ENCODE assay signal across 32 mouse cellular contexts in the genomic region with DNA sequence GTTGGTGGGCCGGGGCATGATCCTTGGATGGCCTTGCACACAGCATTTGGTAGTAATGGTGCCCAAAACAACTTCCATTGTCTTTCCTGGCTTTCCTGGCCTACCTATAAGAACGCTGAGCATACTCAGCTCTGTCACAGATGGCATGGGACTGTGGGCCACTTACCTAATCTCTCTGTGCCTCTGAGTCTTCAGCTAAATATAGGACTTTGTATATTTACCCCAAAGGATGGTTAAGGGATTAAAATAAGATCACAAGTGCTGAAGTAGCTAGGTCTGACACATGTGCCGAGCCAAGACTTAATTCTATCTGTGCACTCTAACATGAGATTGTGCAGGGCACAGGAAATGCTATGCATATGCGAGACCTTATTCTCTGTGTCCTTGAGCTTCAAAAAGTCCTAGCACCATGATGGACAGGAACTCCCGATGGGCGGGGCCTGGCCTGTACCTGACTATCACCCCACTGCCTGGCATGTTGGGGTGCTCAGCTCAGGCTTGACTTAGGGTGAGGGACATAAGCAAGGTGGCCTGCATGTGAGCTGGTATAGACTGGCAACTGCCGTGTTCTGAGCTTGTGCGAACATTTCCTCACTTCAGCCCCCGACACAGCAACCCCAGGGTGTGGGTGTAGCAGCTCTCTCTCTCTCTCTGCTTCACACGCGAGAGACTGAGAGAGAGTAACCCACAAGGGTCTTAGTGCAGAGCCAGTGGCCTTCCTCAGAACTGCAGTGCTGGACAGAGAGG. TPM values are rescaled to one million over a fixed set of nuclear protein-coding genes. Genes with fewer than 3 reads are reported as not detected.
DNase-seq lines count a peak whose midpoint lies in the region; ATAC-seq lines count a peak whose summit lies in the region.
"Had no signal": no experiment of that assay in that cellular context is flagged by ENCODE, and none has a peak within 500 bp of the region (broad histone marks: within the 10 kb centered on the region; RNA-seq: fewer than 3 reads in every experiment).

No protein-coding gene starts in this region.

- no peaks in the 10 kb centered on the region for H3K36me3 ChIP-seq in heart, embryonic 10.5 days
- H3K36me3 ChIP-seq in heart, embryonic 11.5 days (ENCODE audit: control insufficient read depth, insufficient read depth, low read length): no peaks in the 10 kb centered on the region
- peaks cover 6% of the 10 kb centered on the region; the same call in 1 of the 2 replicates for H3K36me3 ChIP-seq in heart, embryonic 16.5 days (ENCODE audit: control insufficient read depth, insufficient read depth)
- H3K36me3 ChIP-seq: hindbrain, embryonic 15.5 days; limb, embryonic 10.5 days; liver, embryonic 13.5 days; midbrain, embryonic 12.5 days; neural tube, embryonic 12.5 days had no signal

- intact Hi-C loops in heart, postnatal 25 days (cut with DNase I): no loop called here

- H3K27ac ChIP-seq in heart, embryonic 10.5 days: peak overlapping the region; percentile 16; the same call in 1 of the 2 replicates
- no peak overlapping the region; the same call in 1 of the 2 replicates for H3K27ac ChIP-seq in heart, embryonic 11.5 days (ENCODE audit: low read depth, low read length)
- peak overlapping the region; percentile 93 for H3K27ac ChIP-seq in heart, embryonic 16.5 days (ENCODE audit: low read length)
- H3K27ac ChIP-seq: forebrain, embryonic 13.5 days; hindbrain, embryonic 15.5 days; limb, embryonic 10.5 days; limb, embryonic 15.5 days; liver, embryonic 13.5 days; midbrain, embryonic 12.5 days; neural tube, embryonic 12.5 days had no signal

- peaks cover 11% of the 10 kb centered on the region for H3K27me3 ChIP-seq in heart, embryonic 10.5 days (ENCODE audit: insufficient read depth, poor library complexity, severe bottlenecking)
- H3K27me3 ChIP-seq in heart, embryonic 11.5 days (ENCODE audit: control insufficient read depth, insufficient read depth, low read length): peaks cover 3% of the 10 kb centered on the region; the same call in 1 of the 2 replicates
- H3K27me3 ChIP-seq in heart, embryonic 16.5 days (ENCODE audit: control insufficient read depth, insufficient read depth, low read length): no peaks in the 10 kb centered on the region; the same call in 1 of the 2 replicates
- H3K27me3 ChIP-seq: hindbrain, embryonic 15.5 days; limb, embryonic 15.5 days; liver, embryonic 13.5 days; neural tube, embryonic 12.5 days; Patski had no signal

- no peak overlapping the region for H3K4me2 ChIP-seq in heart, embryonic 11.5 days
- no peak overlapping the region for H3K4me2 ChIP-seq in heart, embryonic 16.5 days (ENCODE audit: low read depth, low read length)
- H3K4me2 ChIP-seq: forebrain, embryonic 13.5 days; hindbrain, embryonic 15.5 days; limb, embryonic 15.5 days; liver, embryonic 13.5 days; midbrain, embryonic 12.5 days; neural tube, embryonic 12.5 days had no signal

- no peak for ATAC-seq in heart, embryonic 11.5 days (replicated peaks; ENCODE audit: insufficient number of reproducible peaks, low FRiP score, low TSS enrichment)
- peak; percentile 64 for ATAC-seq in heart, embryonic 16.5 days (replicated peaks; ENCODE audit: extremely low read depth, insufficient read depth, low FRiP score)
- ATAC-seq: forebrain, embryonic 13.5 days; lung, postnatal 0 days; Patski had no signal

- no peak overlapping the region for H3K9ac ChIP-seq in heart, embryonic 11.5 days (ENCODE audit: low read depth, low read length)
- peak overlapping the region; percentile 38; the same call in 1 of the 2 replicates for H3K9ac ChIP-seq in heart, embryonic 16.5 days (ENCODE audit: low read length)
- H3K9ac ChIP-seq: forebrain, embryonic 13.5 days; hindbrain, embryonic 15.5 days; limb, embryonic 15.5 days; liver, embryonic 13.5 days; midbrain, embryonic 12.5 days; neural tube, embryonic 12.5 days had no signal

- no peaks in the 10 kb centered on the region for H3K9me3 ChIP-seq in heart, embryonic 10.5 days
- H3K9me3 ChIP-seq in heart, embryonic 11.5 days (replicated peaks; ENCODE audit: control insufficient read depth, low read length): no peaks in the 10 kb centered on the region
- peaks cover 7% of the 10 kb centered on the region for H3K9me3 ChIP-seq in heart, embryonic 16.5 days (replicated peaks; ENCODE audit: control insufficient read depth, low read length)
- H3K9me3 ChIP-seq: hindbrain, embryonic 15.5 days; limb, embryonic 10.5 days; limb, embryonic 15.5 days; liver, embryonic 13.5 days; midbrain, embryonic 12.5 days had no signal

- no peak for DNase-seq in heart, embryonic 10.5 days (ENCODE audit: low spot score)
- DNase-seq in heart, postnatal 25 days (ENCODE audit: low spot score): no peak
- DNase-seq in left cerebral cortex, adult 18-20 months (ENCODE audit: low spot score in 2 of 2): peak; percentile 38 to 48
- no peak for DNase-seq in left cerebral cortex, adult 11 months (ENCODE audit: low spot score)
- no peak for DNase-seq in kidney, adult 9 months
- DNase-seq: adrenal gland, postnatal 10 days; cerebellum, adult 11 months; cerebellum, adult 9-10 months; cerebellum, postnatal 36 days; kidney, adult 18-20 months; kidney, postnatal 36 days; layer of hippocampus, postnatal 36 days; liver, embryonic 13.5 days; lung, adult 18-20 months; lung, postnatal 4 days; thymus, adult 2 months; thymus, postnatal 36 days had no signal

- peaks cover 17% of the 10 kb centered on the region; the same call in 1 of the 2 replicates for H3K4me1 ChIP-seq in heart, embryonic 10.5 days
- H3K4me1 ChIP-seq in heart, embryonic 11.5 days (ENCODE audit: control insufficient read depth, insufficient read depth, low read length): peaks cover 12% of the 10 kb centered on the region; the same call in 1 of the 2 replicates
- peaks cover 32% of the 10 kb centered on the region for H3K4me1 ChIP-seq in heart, embryonic 16.5 days (ENCODE audit: control insufficient read depth, insufficient read depth, low read length)
- H3K4me1 ChIP-seq: liver, embryonic 13.5 days; megakaryocyte, embryonic 14.5 days had no signal

- no peak overlapping the region for H3K4me3 ChIP-seq in heart, embryonic 10.5 days
- H3K4me3 ChIP-seq in heart, embryonic 11.5 days (ENCODE audit: low read depth, low read length): no peak overlapping the region
- no peak overlapping the region for H3K4me3 ChIP-seq in heart, embryonic 16.5 days (ENCODE audit: low read length)
- H3K4me3 ChIP-seq: forebrain, embryonic 13.5 days; hindbrain, embryonic 15.5 days; limb, embryonic 10.5 days; limb, embryonic 15.5 days; liver, embryonic 13.5 days; megakaryocyte, embryonic 14.5 days; midbrain, embryonic 12.5 days; myocyte; neural tube, embryonic 12.5 days had no signal

- 67% methylated on average over 11 of the region's 11 CpGs for WGBS in heart, embryonic 10.5 days
- 67% methylated on average over 11 of the region's 11 CpGs for WGBS in heart, embryonic 11.5 days (ENCODE audit: insufficient replicate concordance)
- WGBS in heart, embryonic 16.5 days: 53% methylated on average over 11 of the region's 11 CpGs

RNA-seq across cellular contexts. Expression of gene Htr6, which starts 41.9 kb away (rescaled TPM):
- not detected in 2 replicates for polyA plus RNA-seq in heart, embryonic 10.5 days (2016; fragmentation: Nextera tagmentation; extraction: Ambion mirVana)
- polyA plus RNA-seq in heart, embryonic 11.5 days (2014; fragmentation: Nextera tagmentation; extraction: Ambion mirVana): not detected in 2 replicates
- not detected in 2 replicates for polyA plus RNA-seq in heart, embryonic 16.5 days (2015; fragmentation: Nextera tagmentation; extraction: Ambion mirVana)
- not detected for total RNA-seq in heart, postnatal 25 days (2021)
- total RNA-seq in left cerebral cortex, adult 18-20 months (2021): 1 to 10 TPM; 5.7 to 7.6 TPM
- total RNA-seq: gastrocnemius, adult 8-10 months; gastrocnemius, postnatal 4 days had no signal
- polyA plus RNA-seq: limb, embryonic 10.5 days; liver, embryonic 13.5 days; lung, postnatal 0 days; midbrain, embryonic 12.5 days; neural tube, embryonic 12.5 days; thymus, adult 2 months had no signal

RNA-seq across cellular contexts. Expression of gene Nbl1, which starts 59.4 kb away (rescaled TPM):
- polyA plus RNA-seq in heart, embryonic 10.5 days (2016; fragmentation: Nextera tagmentation; extraction: Ambion mirVana): 6.4 and 7.3 TPM in 2 replicates
- polyA plus RNA-seq in heart, embryonic 11.5 days (2014; fragmentation: Nextera tagmentation; extraction: Ambion mirVana): 6.3 and 7.2 TPM in 2 replicates
- 25.8 and 28.9 TPM in 2 replicates for polyA plus RNA-seq in heart, embryonic 16.5 days (2015; fragmentation: Nextera tagmentation; extraction: Ambion mirVana)
- 10 to 100 TPM; 26.7 to 28.3 TPM for total RNA-seq in heart, postnatal 25 days (2021)
- total RNA-seq in left cerebral cortex, adult 18-20 months (2021): 10 to 100 TPM; 62.6 to 66.6 TPM
- total RNA-seq: MEL had no signal

Comparison
In these comparisons a context has a peak if more than half of its experiments do, and no peak if none do; other contexts are left out.
1. DNase-seq: peak in left cerebral cortex, adult 18-20 months (2 of 2); none in heart, embryonic 10.5 days (single experiment), heart, postnatal 25 days (single experiment), left cerebral cortex, adult 11 months (single experiment) and kidney, adult 9 months (single experiment).